Mouse (Mus musculus): ENCODE measurements at regions not wholly inside any gene's neighbourhood (a gene's known extent, or its start where the extent isn't known, plus 50 kb on each side); places are given as distances from the start of the nearest gene placed in this dataset.
"Not testable (repeated sequence)": the region's sequence is repeated elsewhere in the genome, so short reads cannot be mapped to it uniquely, and the experiment has no call there.

GRCm38 (mm10) chr3:8006708-8007395 lies 1386.6 kb upstream of the 1700008P02Rik start:
- intact Hi-C loops (cut with DNase I), result no loop called here

GRCm38 (mm10) chr3:8006273-8006672 lies 1386.0 kb upstream of the 1700008P02Rik start:
- intact Hi-C loops (cut with DNase I), result no loop called here

- intact Hi-C loops (cut with DNase I), result not testable (repeated sequence)
Measured at GRCm38 (mm10) chr3:8005684-8006083, 1385.4 kb upstream of the 1700008P02Rik start.

- intact Hi-C loops (cut with DNase I), result no loop called here
Measured at GRCm38 (mm10) chr3:8004271-8004670, 1384.0 kb upstream of the 1700008P02Rik start.

GRCm38 (mm10) chr3:8001027-8001426 lies 1380.8 kb upstream of the 1700008P02Rik start:
- intact Hi-C loops (cut with DNase I), result no loop called here

GRCm38 (mm10) chr3:7992322-7992721 lies 1372.1 kb upstream of the 1700008P02Rik start:
- intact Hi-C loops (cut with DNase I), result no loop called here

GRCm38 (mm10) chr3:7973287-7973686 lies 1353.0 kb upstream of the 1700008P02Rik start:
- intact Hi-C loops (cut with DNase I), result no loop called here

GRCm38 (mm10) chr3:7953911-7954310 lies 1333.7 kb upstream of the 1700008P02Rik start:
- intact Hi-C loops (cut with DNase I), result no loop called here

GRCm38 (mm10) chr3:7943646-7944381 lies 1323.6 kb upstream of the 1700008P02Rik start:
- intact Hi-C loops (cut with DNase I), result no loop called here
